Mouse (Mus musculus) liver (tissue): ENCODE results near the gene Cerkl.

Experiments
- DNase-seq: peaks from one replicate; pipeline ENCODE4 v3.0.0-alpha.2; 2020; ENCODE audit warnings: mixed read lengths

Cerkl gene

GRCm38 (mm10) chr2:79442906-79443305 lies 13.7 kb downstream of the Cerkl start:
- DNase-seq, result no peak

- no peak for DNase-seq
These were observed 14.4 kb downstream of the Cerkl start for GRCm38 (mm10) chr2:79442227-79442626.

GRCm38 (mm10) chr2:79430061-79430460 lies 26.5 kb downstream of the Cerkl start:
- DNase-seq, result no peak

- DNase-seq, result peak; percentile 41
These were observed 26.9 kb downstream of the Cerkl start for GRCm38 (mm10) chr2:79429650-79430049.

GRCm38 (mm10) chr2:79429108-79429507 lies 27.5 kb downstream of the Cerkl start:
- DNase-seq, result no peak

- peak; percentile 6 for DNase-seq
These were observed 27.9 kb downstream of the Cerkl start for GRCm38 (mm10) chr2:79428569-79429104.

GRCm38 (mm10) chr2:79428022-79428421 lies 28.6 kb downstream of the Cerkl start:
- DNase-seq, result no peak

- no peak for DNase-seq
These were observed 34.9 kb downstream of the Cerkl start for GRCm38 (mm10) chr2:79421696-79422095.

GRCm38 (mm10) chr2:79414505-79414904 lies 42.1 kb downstream of the Cerkl start:
- DNase-seq, result no peak

- DNase-seq, result no peak
These were observed 45.7 kb downstream of the Cerkl start for GRCm38 (mm10) chr2:79410903-79411255.

GRCm38 (mm10) chr2:79410247-79410902 lies 46.2 kb downstream of the Cerkl start:
- no peak for DNase-seq

- DNase-seq, result no peak
These were observed 50.8 kb downstream of the Cerkl start for GRCm38 (mm10) chr2:79405661-79406405.

GRCm38 (mm10) chr2:79400045-79400444 lies 56.5 kb downstream of the Cerkl start:
- no peak for DNase-seq

GRCm38 (mm10) chr2:79399234-79400000 lies 57.2 kb downstream of the Cerkl start:
- no peak for DNase-seq

- no peak for DNase-seq
These were observed 57.8 kb downstream of the Cerkl start for GRCm38 (mm10) chr2:79398831-79399230.

GRCm38 (mm10) chr2:79398343-79398742 lies 58.2 kb downstream of the Cerkl start:
- DNase-seq, result no peak

GRCm38 (mm10) chr2:79397107-79397506 lies 59.5 kb downstream of the Cerkl start:
- no peak for DNase-seq

GRCm38 (mm10) chr2:79379087-79380041 lies 77.2 kb downstream of the Cerkl start:
- no peak for DNase-seq

GRCm38 (mm10) chr2:79378346-79379086 lies 78.1 kb downstream of the Cerkl start:
- DNase-seq, result no peak

GRCm38 (mm10) chr2:79372486-79373200 lies 83.9 kb downstream of the Cerkl start:
- peak; percentile 13 for DNase-seq

GRCm38 (mm10) chr2:79372154-79372467 lies 84.5 kb downstream of the Cerkl start:
- DNase-seq, result no peak
